Mouse (Mus musculus) MEL (cell line): ENCODE data around the gene Gm45234. TPM values are rescaled to one million over a fixed set of nuclear protein-coding genes. Genes with fewer than 3 reads are reported as not detected.

Experiments used
- DNase-seq: peaks from one replicate; pipeline ENCODE4 v3.0.0; 2011; ENCODE audit warnings: low read depth, low spot score
- H3K27ac ChIP-seq: 2 replicates; pipeline ENCODE4 v1.5.1; 2012; ENCODE audit warnings: low read depth, mild to moderate bottlenecking, control low read depth, low read length, moderate library complexity; ENCODE audit not compliant: control insufficient read depth
- H3K27me3 ChIP-seq, 2 experiments: fragments of 150-350 bp in 1 of 2; sonication (generic) in 1 of 2; 2 replicates each; pipeline ENCODE4 v1.6.1; 2012; ENCODE audit warnings: low read length in 2 of 2, mild to moderate bottlenecking in 2 of 2, improper control_type of control experiment in 1 of 2, moderate library complexity in 1 of 2; ENCODE audit not compliant: insufficient read depth in 2 of 2, control insufficient read depth in 1 of 2
- H3K36me3 ChIP-seq, 2 experiments: 2 replicates each; pipeline ENCODE4 v1.6.1; 2012 to 2014; ENCODE audit warnings: low read length in 2 of 2, improper control_type of control experiment in 1 of 2, inconsistent platforms in 1 of 2, mild to moderate bottlenecking in 1 of 2; ENCODE audit not compliant: insufficient read depth in 2 of 2, control insufficient read depth in 1 of 2
- H3K4me1 ChIP-seq, 2 experiments: fragments of 150-350 bp in 1 of 2; sonication (generic) in 1 of 2; 2 replicates each; pipeline ENCODE4 v1.6.1; 2012; ENCODE audit warnings: low read length in 2 of 2, improper control_type of control experiment in 1 of 2, mild to moderate bottlenecking in 1 of 2; ENCODE audit not compliant: insufficient read depth in 2 of 2, control insufficient read depth in 1 of 2
- H3K4me3 ChIP-seq, 2 experiments: fragments of 150-350 bp in 1 of 2; sonication (generic) in 1 of 2; 2 replicates each; pipeline ENCODE4 v1.5.1; 2012; ENCODE audit warnings: low read depth in 2 of 2, low read length in 2 of 2, mild to moderate bottlenecking in 2 of 2, moderate library complexity in 2 of 2, control low read depth in 1 of 2, improper control_type of control experiment in 1 of 2; ENCODE audit not compliant: control insufficient read depth in 1 of 2, insufficient read depth in 1 of 2
- H3K79me2 ChIP-seq: 2 replicates; pipeline ENCODE4 v1.6.1; 2012; ENCODE audit warnings: mild to moderate bottlenecking, low read length, moderate library complexity; ENCODE audit not compliant: control insufficient read depth, poor library complexity, insufficient read depth
- H3K9ac ChIP-seq: 2 replicates; pipeline ENCODE4 v1.6.1; 2012; ENCODE audit warnings: low read depth, mild to moderate bottlenecking, control low read depth, low read length, moderate library complexity; ENCODE audit not compliant: control insufficient read depth, poor library complexity, severe bottlenecking
- H3K9me3 ChIP-seq: fragments of 150-350 bp; sonication (generic); replicated peaks from 2 replicates; pipeline ENCODE4 v1.6.1; 2012; ENCODE audit warnings: mild to moderate bottlenecking, low read length, improper control_type of control experiment, moderate library complexity; ENCODE audit not compliant: insufficient read depth
- BHLHE40 ChIP-seq: IDR thresholded peaks from 2 replicates; pipeline ENCODE4 v1.6.1; 2012; ENCODE audit warnings: low read depth, mild to moderate bottlenecking, inconsistent platforms, low read length, improper control_type of control experiment, borderline replicate concordance
- CHD1 ChIP-seq: IDR thresholded peaks from 2 replicates; pipeline ENCODE4 v1.6.1; 2012; ENCODE audit warnings: low read depth, mild to moderate bottlenecking, inconsistent platforms, low read length, improper control_type of control experiment
- CHD2 ChIP-seq: IDR thresholded peaks from 2 replicates; pipeline ENCODE4 v1.6.1; 2011; ENCODE audit warnings: low read length, improper control_type of control experiment
- CTCF ChIP-seq, 3 experiments: IDR thresholded peaks in 2 of 3; conservative IDR thresholded peaks in 1 of 3; 2 replicates each; pipeline ENCODE4 v1.5.1; 2011 to 2012; ENCODE audit warnings: low read length in 3 of 3, low read depth in 2 of 3, mild to moderate bottlenecking in 2 of 3, improper control_type of control experiment in 1 of 3, inconsistent platforms in 1 of 3, mixed read lengths in 1 of 3, moderate library complexity in 1 of 3; ENCODE audit not compliant: control insufficient read depth in 1 of 3, insufficient read depth in 1 of 3, poor library complexity in 1 of 3, severe bottlenecking in 1 of 3
- ELF1 ChIP-seq: IDR thresholded peaks from 2 replicates; pipeline ENCODE4 v1.6.1; 2014; ENCODE audit warnings: low read depth, mild to moderate bottlenecking, inconsistent platforms, low read length, improper control_type of control experiment, moderate library complexity
- ETS1 ChIP-seq: IDR thresholded peaks from 2 replicates; pipeline ENCODE4 v1.6.1; 2012; ENCODE audit warnings: low read depth, mild to moderate bottlenecking, inconsistent platforms, low read length, improper control_type of control experiment, moderate library complexity
- GATA1 ChIP-seq: IDR thresholded peaks from 2 replicates; pipeline ENCODE4 v1.6.1; 2011; ENCODE audit warnings: low read depth, low read length, improper control_type of control experiment
- HCFC1 ChIP-seq: IDR thresholded peaks from 2 replicates; pipeline ENCODE4 v1.6.1; 2012; ENCODE audit warnings: low read depth, mild to moderate bottlenecking, inconsistent platforms, low read length, improper control_type of control experiment, moderate library complexity
- JUND ChIP-seq: IDR thresholded peaks from 2 replicates; pipeline ENCODE4 v1.6.1; 2011; ENCODE audit warnings: low read depth, mild to moderate bottlenecking, improper control_type of control experiment, low read length
- KAT2A ChIP-seq: conservative IDR thresholded peaks from 2 replicates; pipeline ENCODE4 v1.6.1; 2012; ENCODE audit warnings: low read depth, low read length, improper control_type of control experiment, inconsistent platforms
- MAX ChIP-seq: IDR thresholded peaks from 2 replicates; pipeline ENCODE4 v1.6.1; 2011; ENCODE audit warnings: low read length, improper control_type of control experiment
- MAZ ChIP-seq: IDR thresholded peaks from 2 replicates; pipeline ENCODE4 v1.6.1; 2012; ENCODE audit warnings: low read depth, mild to moderate bottlenecking, inconsistent platforms, low read length, improper control_type of control experiment
- MXI1 ChIP-seq: IDR thresholded peaks from 2 replicates; pipeline ENCODE4 v1.6.1; 2011; ENCODE audit warnings: mild to moderate bottlenecking, low read depth, low read length, improper control_type of control experiment
- MYB ChIP-seq: IDR thresholded peaks from 2 replicates; pipeline ENCODE4 v1.6.1; 2011; ENCODE audit warnings: mild to moderate bottlenecking, low read depth, low read length, improper control_type of control experiment
- MYC ChIP-seq: IDR thresholded peaks from 2 replicates; pipeline ENCODE4 v1.6.1; 2011; ENCODE audit warnings: low read depth, mild to moderate bottlenecking, low read length, improper control_type of control experiment, moderate library complexity
- NRF1 ChIP-seq: IDR thresholded peaks from 2 replicates; pipeline ENCODE4 v1.6.1; 2014; ENCODE audit warnings: low read depth, mild to moderate bottlenecking, inconsistent platforms, low read length, improper control_type of control experiment, moderate library complexity; ENCODE audit not compliant: poor library complexity, insufficient read depth, severe bottlenecking
- POLR2AphosphoS2 ChIP-seq: IDR thresholded peaks from 2 replicates; pipeline ENCODE4 v1.6.1; 2011; ENCODE audit warnings: low read length, improper control_type of control experiment
- POLR2AphosphoS5 ChIP-seq: IDR thresholded peaks from 2 replicates; pipeline ENCODE4 v1.6.1; 2012; ENCODE audit warnings: low read depth, borderline replicate concordance, mild to moderate bottlenecking, inconsistent platforms, low read length, moderate library complexity, mixed read lengths
- RCOR1 ChIP-seq: IDR thresholded peaks from 2 replicates; pipeline ENCODE4 v1.6.1; 2012; ENCODE audit warnings: low read depth, mild to moderate bottlenecking, inconsistent platforms, low read length, improper control_type of control experiment
- SIN3A ChIP-seq: IDR thresholded peaks from 2 replicates; pipeline ENCODE4 v1.6.1; 2012; ENCODE audit warnings: low read length, improper control_type of control experiment, inconsistent platforms
- SMC3 ChIP-seq: IDR thresholded peaks from 2 replicates; pipeline ENCODE4 v1.6.1; 2011; ENCODE audit warnings: low read depth, low read length, improper control_type of control experiment
- TAL1 ChIP-seq: IDR thresholded peaks from 2 replicates; pipeline ENCODE4 v1.6.1; 2012; ENCODE audit warnings: mild to moderate bottlenecking, inconsistent platforms, low read length, moderate library complexity, mixed read lengths
- TBP ChIP-seq: IDR thresholded peaks from 2 replicates; pipeline ENCODE4 v1.8.0; 2011; ENCODE audit warnings: low read depth, low read length, improper control_type of control experiment
- TCF12 ChIP-seq: IDR thresholded peaks from 2 replicates; pipeline ENCODE4 v1.6.1; 2014; ENCODE audit warnings: low read depth, mild to moderate bottlenecking, inconsistent platforms, low read length, improper control_type of control experiment, moderate library complexity
- UBTF ChIP-seq: IDR thresholded peaks from 2 replicates; pipeline ENCODE4 v1.6.1; 2012; ENCODE audit warnings: low read depth, mild to moderate bottlenecking, inconsistent platforms, low read length, improper control_type of control experiment, moderate library complexity, borderline replicate concordance; ENCODE audit not compliant: insufficient read depth
- USF1 ChIP-seq: IDR thresholded peaks from 2 replicates; pipeline ENCODE4 v1.6.1; 2014; ENCODE audit warnings: low read depth, mild to moderate bottlenecking, inconsistent platforms, low read length, improper control_type of control experiment, moderate library complexity
- ZKSCAN1 ChIP-seq: IDR thresholded peaks from 2 replicates; pipeline ENCODE4 v1.6.1; 2012; ENCODE audit warnings: low read depth, mild to moderate bottlenecking, inconsistent platforms, low read length, improper control_type of control experiment, moderate library complexity
- ZNF384 ChIP-seq: IDR thresholded peaks from 2 replicates; pipeline ENCODE4 v1.6.1; 2012; ENCODE audit warnings: low read depth, mild to moderate bottlenecking, inconsistent platforms, low read length, improper control_type of control experiment
- polyA plus RNA-seq, 2 experiments: library from polyadenylated mRNA; stranded (reverse) in 1 of 2; unstranded in 1 of 2; fragments of >175 nt in 1 of 2; fragments of >200 nt in 1 of 2; gene quantifications; 2 replicates each; pipeline versions ENCODE4 v1.2.1 to v1.2.4; 2012; ENCODE audit warnings: low replicate concordance in 2 of 2, low read depth in 1 of 2; ENCODE audit not compliant: insufficient read length in 2 of 2, insufficient read depth in 1 of 2, missing spikeins in 1 of 2
- total RNA-seq: library from RNA; depleted of rRNA; stranded (reverse); fragments of 300-350 nt; gene quantifications from 2 replicates; pipeline ENCODE4 v1.2.3, GENCODE M21; 2012

Gene Gm45234
- total and polyA plus RNA-seq, 3 experiments, result 0.15 TPM; not detected in 2

DNA sequence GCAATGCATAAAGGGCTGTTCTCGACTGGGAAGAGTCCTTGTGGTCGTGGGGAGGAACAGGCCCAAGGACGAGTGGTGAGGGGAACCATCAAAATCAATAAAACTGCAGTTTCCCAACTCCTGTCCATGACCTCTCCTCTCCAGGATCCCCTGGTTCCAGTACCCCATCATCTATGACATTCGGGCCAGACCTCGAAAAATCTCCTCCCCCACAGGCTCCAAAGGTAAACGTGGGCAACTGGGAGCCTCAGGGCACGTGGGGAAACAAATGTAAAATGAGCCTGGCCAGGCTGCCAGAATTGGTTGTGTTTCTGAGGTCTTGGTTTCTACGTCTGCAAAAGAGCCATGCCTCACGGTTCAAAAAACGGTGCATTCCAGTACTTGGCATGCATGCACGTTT lies 42.9 kb downstream of the Gm45234 start:
- H3K27ac ChIP-seq, result peak overlapping the region; percentile 55
- peaks cover 0 to 22% of the 10 kb centered on the region in 2 experiments; a peak in 3 of 4 replicates for H3K4me1 ChIP-seq
- H3K9me3 ChIP-seq, result no peaks in the 10 kb centered on the region
- H3K4me3 ChIP-seq, result peak overlapping the region; percentile 86 to 87
- H3K27me3 ChIP-seq, result no peaks in the 10 kb centered on the region
- H3K79me2 ChIP-seq, result peaks cover 64% of the 10 kb centered on the region
- TF ChIP-seq CTCF (IDR thresholded peaks at IDR 0.05 in 2 of 3, conservative IDR thresholded peaks at IDR 0.05 in 1 of 3; ENCODE audit: control insufficient read depth in 1 of 3, insufficient read depth in 1 of 3, low read depth in 2 of 3, low read length in 3 of 3, poor library complexity in 1 of 3, severe bottlenecking in 1 of 3), result no peak
- TF ChIP-seq MAX, result peak; percentile 62
- TF ChIP-seq GATA1, result no peak
- no peak for TF ChIP-seq ZKSCAN1
- peak overlapping the region; percentile 94 for H3K9ac ChIP-seq
- H3K36me3 ChIP-seq, result peaks cover 9 to 26% of the 10 kb centered on the region in 2 experiments
- no peak for DNase-seq

DNA sequence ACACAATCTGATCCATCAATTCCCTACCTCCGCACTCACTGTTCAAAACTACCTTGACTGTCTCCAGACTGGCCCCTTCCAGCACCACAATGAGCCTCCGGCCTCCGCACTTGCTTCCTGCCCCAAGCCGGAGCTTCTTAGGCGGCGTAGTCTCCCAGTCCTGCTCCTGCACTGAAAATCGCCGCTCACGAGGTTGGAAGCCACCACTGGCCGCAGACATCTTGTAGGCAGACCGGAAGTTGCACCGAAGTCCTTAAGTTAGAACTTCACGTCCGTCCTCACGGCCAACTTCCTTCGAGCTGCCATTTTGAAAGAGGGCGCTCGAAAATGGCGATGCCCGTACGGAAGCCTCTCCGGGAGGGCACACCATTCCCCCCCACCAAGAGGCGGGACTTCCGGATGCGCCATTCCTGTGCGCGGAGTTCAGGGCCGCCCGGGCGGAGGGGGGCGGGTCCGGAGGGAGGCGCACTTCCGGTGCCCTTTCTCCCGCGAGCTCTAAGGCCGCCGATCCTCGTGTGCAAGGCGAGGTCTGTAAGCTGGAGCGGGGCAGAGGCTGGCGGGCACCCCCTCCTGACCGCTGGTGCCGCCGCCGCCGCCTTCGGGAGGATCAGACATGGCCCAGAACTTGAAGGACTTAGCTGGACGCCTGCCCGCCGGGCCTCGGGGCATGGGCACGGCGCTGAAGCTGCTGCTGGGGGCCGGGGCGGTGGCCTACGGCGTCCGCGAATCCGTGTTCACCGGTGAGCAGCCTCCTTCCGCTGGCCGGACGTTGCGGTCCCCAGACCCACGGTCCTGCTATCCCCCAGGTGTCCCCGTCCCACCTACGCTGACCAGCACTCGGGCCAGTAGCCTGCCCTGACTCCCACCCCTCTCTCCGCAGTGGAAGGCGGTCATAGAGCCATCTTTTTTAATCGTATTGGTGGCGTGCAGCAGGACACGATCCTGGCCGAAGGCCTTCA lies 43.7 kb downstream of the Gm45234 start, which contains the start of the genes Emg1 and Phb2:
Gene Emg1 (minus strand): TSS at position 355 of the 959 bp plus-strand sequence.
Gene Phb2 (plus strand): TSS at position 513 of the 959 bp plus-strand sequence.
- Histone ChIP-seq H3K36me3 (peaks cover 9 to 26% of the 10 kb centered on the region in 2 experiments), H3K27me3 (no peaks in the 10 kb centered on the region), H3K9me3 (no peaks in the 10 kb centered on the region), H3K79me2 (peaks cover 70% of the 10 kb centered on the region), H3K4me3 (peak within 1 kb of the TSS; percentile 93 to 100), H3K27ac (peak within 1 kb of the TSS; percentile 86), H3K4me1 (peaks cover 0 to 22% of the 10 kb centered on the region in 2 experiments; a peak in 3 of 4 replicates), H3K9ac (peak within 1 kb of the TSS; percentile 97)
- DNase-seq, result peak; percentile 99
- TF ChIP-seq UBTF, result peak; percentile 87; the same call in 1 of the 2 replicates
- peak; percentile 92 for TF ChIP-seq ELF1
- peak; percentile 89 for TF ChIP-seq TBP
- TF ChIP-seq KAT2A, result peak; percentile 92
- peak; percentile 52; the same call in 1 of the 2 replicates for TF ChIP-seq CHD1
- peak; percentile 36; the same call in 1 of the 2 replicates for TF ChIP-seq CHD2
- TF ChIP-seq MAX, result peak; percentile 77
- TF ChIP-seq HCFC1, result peak; percentile 97
- TF ChIP-seq MYB, result no peak
- TF ChIP-seq MXI1, result peak; percentile 94
- peak; percentile 68; the same call in 1 of the 2 replicates for TF ChIP-seq MYC
- TF ChIP-seq ETS1, result peak; percentile 10; the same call in 1 of the 2 replicates
- TF ChIP-seq SMC3, result no peak
- TF ChIP-seq TCF12, result peak; percentile 73
- no peak for TF ChIP-seq BHLHE40
- no peak for TF ChIP-seq CTCF (IDR thresholded peaks at IDR 0.05 in 2 of 3, conservative IDR thresholded peaks at IDR 0.05 in 1 of 3; ENCODE audit: control insufficient read depth in 1 of 3, insufficient read depth in 1 of 3, low read depth in 2 of 3, low read length in 3 of 3, poor library complexity in 1 of 3, severe bottlenecking in 1 of 3)
- peak; percentile 65 for TF ChIP-seq NRF1
- no peak for TF ChIP-seq JUND
- peak; percentile 99 for TF ChIP-seq MAZ
- peak; percentile 67; the same call in 1 of the 2 replicates for TF ChIP-seq RCOR1
- no peak for TF ChIP-seq TAL1
- TF ChIP-seq SIN3A, result peak; percentile 96
- TF ChIP-seq POLR2AphosphoS2, result peak; percentile 82; the same call in 1 of the 2 replicates
- TF ChIP-seq ZNF384, result peak; percentile 55; the same call in 1 of the 2 replicates
- no peak for TF ChIP-seq USF1
- TF ChIP-seq POLR2AphosphoS5, result no peak
